Mouse (Mus musculus) lung, adult 2 months (tissue): Measurements from ENCODE around the gene Marc1. TPM values are rescaled to one million over a fixed set of nuclear protein-coding genes. Genes with fewer than 3 reads are reported as not detected.

Experiments
- DNase-seq: peaks from one replicate; pipeline ENCODE4 v3.0.0; 2022
- H3K4me1 ChIP-seq: fragments of 200-500 bp; 2 replicates; pipeline ENCODE4 v1.6.1; 2011; ENCODE audit warnings: low read length; ENCODE audit not compliant: control insufficient read depth, insufficient read depth
- H3K4me3 ChIP-seq: fragments of 200-500 bp; replicated peaks from 2 replicates; pipeline ENCODE3; 2011; ENCODE audit warnings: low read depth, mild to moderate bottlenecking, control low read depth, low read length; ENCODE audit errors: extremely low read depth
- CTCF ChIP-seq: fragments of 200-500 bp; IDR thresholded peaks from 2 replicates; pipeline ENCODE4 v1.5.1; 2011; ENCODE audit warnings: mild to moderate bottlenecking, low read length, control low read depth; ENCODE audit not compliant: insufficient read depth
- POLR2A ChIP-seq: fragments of 200-500 bp; IDR thresholded peaks from 2 replicates; pipeline ENCODE4 v1.6.1; 2011; ENCODE audit warnings: low read depth, mild to moderate bottlenecking, control low read depth, low read length, borderline replicate concordance; ENCODE audit errors: extremely low read depth
- WGBS: fragments of 180-500 bp; shearing (Covaris S2); methylation state at CpG from one replicate; pipeline ENCODE4 v1.1.7; 2018; 5-methylcytosine and 5-hydroxymethylcytosine counted together
- polyA plus RNA-seq: library from polyadenylated mRNA; depleted of rRNA; stranded (reverse); fragments of >200 nt; gene quantifications from 2 replicates; pipeline ENCODE4 v1.2.3, GENCODE M21; 2012

The Marc1 gene
- polyA plus RNA-seq, 1 experiment = 1.2 TPM

DNA sequence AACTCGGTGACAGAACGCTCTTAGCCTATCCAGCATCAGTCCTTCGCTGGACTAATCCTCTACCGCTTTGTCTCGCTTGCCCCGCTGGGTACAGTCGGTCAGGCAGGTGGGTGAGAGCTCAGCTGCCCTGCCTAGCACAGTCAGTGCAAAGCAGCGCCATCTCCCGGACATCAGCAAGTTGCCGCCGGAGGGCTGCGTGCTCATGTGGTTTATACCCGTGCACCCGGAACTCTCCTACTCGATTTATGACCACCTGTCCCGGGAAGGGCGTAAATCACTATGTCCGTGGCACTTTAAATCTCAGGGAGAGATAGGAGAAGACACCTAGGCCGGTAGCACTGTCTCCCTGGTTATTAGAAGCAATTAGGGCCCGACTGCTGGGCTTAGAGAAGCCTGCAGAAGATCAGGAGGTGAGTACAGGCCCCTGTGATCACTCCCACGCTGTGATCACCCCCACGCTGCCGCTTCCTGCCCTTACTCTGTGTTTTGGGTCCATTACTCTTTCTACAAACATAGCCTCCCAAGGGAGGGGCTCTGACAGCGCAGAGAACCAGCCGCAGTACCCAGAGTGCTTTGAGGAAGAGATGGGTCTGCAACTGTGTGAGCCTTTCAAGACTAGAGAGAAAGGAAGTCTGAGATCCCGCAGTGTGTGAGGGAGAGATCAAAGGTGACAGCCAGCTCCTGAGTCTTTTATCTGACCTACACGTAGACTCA is 17.8 kb downstream of the Marc1 start:
- Histone ChIP-seq H3K4me3 (no peak overlapping the region), H3K4me1 (no peaks in the 10 kb centered on the region)
- DNase-seq = no peak
- TF ChIP-seq CTCF (peak; percentile 45; the same call in 1 of the 2 replicates), POLR2A (no peak)
- WGBS = 24% methylated on average over 27 of the region's 27 CpGs

DNA sequence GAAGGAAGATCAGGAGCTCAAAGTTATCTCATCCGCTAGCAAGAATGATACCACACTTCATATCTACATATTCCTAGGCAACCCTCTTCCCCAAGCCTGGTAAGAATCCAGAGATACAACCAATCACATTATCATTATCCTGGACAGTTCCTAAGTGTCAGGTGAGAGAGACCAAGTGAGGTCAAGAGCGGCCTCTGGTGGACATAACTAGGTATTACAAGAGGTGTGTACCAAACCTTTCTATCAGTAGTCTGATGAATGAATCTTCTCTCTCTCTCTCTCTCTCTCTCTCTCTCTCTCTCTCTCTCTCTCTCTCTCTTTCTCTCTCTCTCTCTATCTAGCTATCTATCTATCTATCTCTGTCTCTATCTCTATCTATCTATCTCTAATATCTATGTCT is 20.0 kb downstream of the Marc1 start:
- DNase-seq = no peak
- Histone ChIP-seq H3K4me3 (no peak overlapping the region), H3K4me1 (no peaks in the 10 kb centered on the region)
- TF ChIP-seq CTCF (no peak), POLR2A (no peak)
- WGBS = 7% methylated on average over 2 of the region's 2 CpGs

DNA sequence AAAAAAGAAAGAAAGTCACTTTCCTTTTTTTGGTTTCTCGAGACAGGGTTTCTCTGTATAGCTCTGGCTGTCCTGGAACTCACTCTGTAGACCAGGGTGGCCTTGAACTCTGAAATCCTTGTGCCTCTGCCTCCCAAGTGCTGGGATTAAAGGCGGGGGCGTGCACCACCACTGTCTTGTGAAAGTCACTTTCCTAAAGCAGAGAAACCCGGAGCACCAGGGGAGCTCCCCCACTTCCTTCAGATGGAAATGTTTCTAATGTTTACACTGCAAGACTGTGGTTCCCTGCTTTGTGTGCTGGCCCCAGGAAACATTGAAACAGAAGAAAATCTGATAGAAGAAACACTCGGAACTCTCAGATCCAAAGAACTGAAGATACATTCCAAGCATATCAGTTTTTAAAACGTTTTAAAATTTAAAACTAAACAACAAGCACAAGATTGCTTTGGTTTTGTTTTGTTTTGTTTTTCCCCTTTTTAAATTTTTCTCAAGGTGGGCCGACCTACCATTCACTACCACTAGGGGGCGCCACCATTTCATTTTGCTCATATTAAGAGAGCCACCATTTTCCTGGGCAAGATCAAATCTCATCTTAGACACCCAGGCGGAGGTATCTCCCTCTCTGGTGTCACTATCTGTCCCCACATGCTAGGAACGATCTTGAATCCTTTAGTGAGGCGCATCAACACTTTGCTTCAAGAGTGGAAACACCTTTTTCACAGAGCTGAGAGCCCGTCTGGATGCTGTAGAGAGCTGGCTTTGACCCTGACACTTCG is 24.5 kb downstream of the Marc1 start:
- WGBS = 68% methylated on average over 13 of the region's 13 CpGs
- DNase-seq = no peak
- Histone ChIP-seq H3K4me1 (no peaks in the 10 kb centered on the region; the same call in 1 of the 2 replicates), H3K4me3 (no peak overlapping the region)
- no peak for TF ChIP-seq CTCF
- TF ChIP-seq POLR2A = no peak

DNA sequence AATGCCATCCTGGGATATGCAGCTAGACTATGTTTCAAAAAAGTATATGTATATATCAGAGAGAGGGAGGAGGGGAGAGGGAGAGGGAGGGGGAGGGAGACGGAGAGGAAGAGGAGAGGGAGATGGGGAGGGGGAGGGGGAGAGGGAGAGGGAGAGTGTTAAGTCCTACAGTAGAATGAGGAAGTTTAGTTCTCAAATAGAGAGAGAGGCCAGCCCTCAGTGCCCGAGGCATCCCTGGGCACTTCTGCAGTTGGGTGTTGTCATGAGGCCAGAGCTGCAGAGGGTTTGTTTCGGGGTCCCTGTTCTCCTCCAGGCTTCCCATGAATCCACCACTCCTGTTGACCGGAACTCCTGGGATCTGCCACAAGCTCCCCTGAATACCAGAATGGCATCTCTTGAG is 27.5 kb downstream of the Marc1 start:
- DNase-seq = no peak
- Histone ChIP-seq H3K4me1 (no peaks in the 10 kb centered on the region; the same call in 1 of the 2 replicates), H3K4me3 (no peak overlapping the region)
- WGBS = 73% methylated on average over 4 of the region's 4 CpGs
- TF ChIP-seq CTCF = no peak
- TF ChIP-seq POLR2A = no peak

DNA sequence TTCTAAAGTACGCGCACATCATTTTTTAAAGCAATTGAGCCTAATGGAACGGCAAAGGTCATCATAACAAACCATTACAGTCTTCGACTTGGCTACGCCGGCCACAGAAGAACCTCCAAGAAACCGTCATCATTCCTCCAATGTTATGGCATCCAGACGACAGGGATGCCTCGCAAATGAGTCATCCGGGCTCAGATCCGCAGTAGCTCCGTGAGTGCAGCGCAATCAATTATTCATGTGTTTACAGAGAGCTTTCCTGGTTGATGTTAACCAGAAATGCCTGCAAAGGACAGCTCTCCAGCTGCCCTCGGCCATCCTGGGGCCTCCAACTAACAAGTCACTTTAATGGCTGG is 29.0 kb downstream of the Marc1 start:
- TF ChIP-seq POLR2A (no peak), CTCF (no peak)
- Histone ChIP-seq H3K4me1 (no peaks in the 10 kb centered on the region; the same call in 1 of the 2 replicates), H3K4me3 (no peak overlapping the region)
- DNase-seq = no peak
- WGBS = 34% methylated on average over 14 of the region's 14 CpGs

DNA sequence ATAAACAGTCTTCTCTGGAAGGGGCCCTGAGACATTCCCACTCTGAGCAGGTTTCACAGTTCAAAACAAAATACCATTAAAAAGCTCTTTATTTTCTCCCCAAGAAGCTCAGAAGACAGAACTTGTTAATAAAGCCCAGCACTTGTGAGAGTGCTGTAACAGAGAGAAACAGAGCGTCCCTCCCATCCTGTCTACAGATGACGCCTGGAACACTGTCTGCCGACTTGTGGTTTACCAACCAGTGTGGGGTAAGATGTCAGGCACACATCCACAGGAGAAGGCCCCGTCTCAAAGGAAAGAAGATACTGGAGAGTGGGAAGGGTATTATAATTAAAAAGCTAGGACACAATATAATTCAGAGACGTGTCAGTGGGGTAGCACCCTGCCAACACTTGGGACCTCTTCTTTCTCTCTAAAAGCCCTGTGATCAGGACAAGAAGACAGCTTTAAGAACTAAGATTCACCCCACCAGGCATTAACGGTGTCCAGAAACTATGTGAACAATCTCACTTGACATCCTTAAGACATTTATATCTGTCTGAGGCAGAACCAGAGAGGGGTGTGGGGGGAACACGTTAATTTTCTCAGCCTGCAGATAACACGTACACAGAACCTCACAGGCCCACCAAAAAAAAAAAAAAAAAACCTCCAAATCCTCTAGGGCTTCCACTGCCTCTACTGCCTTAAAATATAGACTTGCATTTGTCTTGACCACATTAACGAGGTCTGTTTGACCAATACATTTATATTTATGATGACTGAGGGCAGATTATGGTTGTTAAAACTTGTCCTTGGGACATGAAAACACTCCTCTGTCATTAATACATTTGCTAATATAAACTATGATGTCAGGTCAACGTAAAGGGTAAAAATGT is 29.6 kb downstream of the Marc1 start:
- H3K4me3 ChIP-seq = no peak overlapping the region
- TF ChIP-seq POLR2A (no peak), CTCF (no peak)
- no peaks in the 10 kb centered on the region; the same call in 1 of the 2 replicates for H3K4me1 ChIP-seq
- DNase-seq = no peak
- WGBS = 54% methylated on average over 10 of the region's 10 CpGs

DNA sequence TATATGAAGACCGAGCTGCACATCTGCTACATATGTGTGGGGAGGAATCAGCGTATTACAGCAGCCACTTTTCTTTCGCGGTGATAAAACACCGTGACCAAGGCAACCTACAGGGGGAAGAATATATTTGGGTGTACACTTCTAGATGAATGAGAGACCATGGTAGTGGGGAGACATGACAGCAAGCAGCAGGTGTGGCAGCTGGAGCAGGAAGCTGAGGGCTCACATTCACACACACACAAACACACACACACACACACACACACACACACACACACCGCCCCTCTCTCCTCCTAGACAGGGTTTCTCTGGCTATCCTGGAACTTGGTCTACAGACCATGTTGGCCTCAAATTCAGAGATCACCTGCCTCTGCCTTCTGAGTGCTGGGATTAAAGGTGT is 33.0 kb downstream of the Marc1 start:
- H3K4me3 ChIP-seq = no peak overlapping the region
- 91% methylated on average over 6 of the region's 6 CpGs for WGBS
- no peaks in the 10 kb centered on the region; the same call in 1 of the 2 replicates for H3K4me1 ChIP-seq
- DNase-seq = no peak
- TF ChIP-seq POLR2A = no peak
- no peak for TF ChIP-seq CTCF

DNA sequence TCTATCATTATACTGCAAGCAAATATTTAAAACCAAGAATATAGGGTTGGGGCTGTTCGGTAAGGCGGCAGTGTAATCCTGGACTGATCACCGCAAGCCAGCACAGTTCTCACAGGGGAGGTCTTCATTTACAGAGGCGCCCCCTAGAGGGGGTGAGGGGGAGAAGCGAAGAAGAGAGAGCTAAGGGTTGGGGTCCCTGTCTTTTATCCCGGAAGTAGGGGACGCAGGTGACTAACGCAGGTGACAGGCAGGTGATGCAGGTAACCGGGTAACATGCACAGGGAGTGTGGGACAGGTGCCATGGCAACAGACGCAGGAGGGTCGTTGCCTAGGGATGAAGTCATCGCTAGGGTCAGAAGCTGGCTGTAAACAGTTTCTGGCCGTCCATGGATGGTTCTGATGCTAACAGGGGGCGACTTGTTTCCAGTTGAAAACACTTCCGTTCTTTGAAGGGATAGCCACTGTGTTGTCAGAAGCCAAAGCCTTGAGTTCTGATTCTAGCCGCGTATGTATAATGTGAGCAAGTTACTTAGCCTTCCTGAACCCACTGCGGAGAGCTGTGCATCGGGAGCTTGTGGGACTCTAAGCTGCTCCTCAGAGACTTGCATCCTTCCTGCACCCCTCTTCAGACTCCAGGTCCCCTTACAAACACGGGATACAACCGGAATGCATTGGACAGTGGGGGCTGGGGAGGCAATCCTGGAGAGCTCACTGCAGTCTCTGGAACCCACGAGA is 33.9 kb downstream of the Marc1 start:
- Histone ChIP-seq H3K4me1 (no peaks in the 10 kb centered on the region), H3K4me3 (no peak overlapping the region)
- TF ChIP-seq POLR2A = no peak
- no peak for TF ChIP-seq CTCF
- no peak for DNase-seq
- WGBS = 36% methylated on average over 22 of the region's 22 CpGs

DNA sequence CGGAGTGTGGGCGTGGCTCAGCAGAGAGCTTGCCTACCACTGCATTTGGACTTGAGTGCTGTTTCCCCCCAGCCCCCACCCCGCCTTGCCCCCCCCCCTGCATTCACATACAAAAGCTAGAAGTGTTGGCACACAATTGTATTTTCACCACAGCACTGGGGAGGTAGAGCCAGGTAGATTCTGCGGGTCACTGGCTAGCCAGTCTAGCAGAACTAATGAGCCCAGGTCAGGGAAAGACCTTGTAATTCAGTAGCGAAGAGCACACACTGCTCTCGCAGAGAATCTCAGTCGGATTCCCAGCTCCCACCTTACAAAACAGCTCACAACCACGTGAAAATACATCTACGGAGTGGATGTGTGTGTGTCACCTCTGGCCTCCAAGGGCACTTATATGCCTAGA is 35.8 kb downstream of the Marc1 start:
- no peaks in the 10 kb centered on the region for H3K4me1 ChIP-seq
- TF ChIP-seq CTCF (no peak), POLR2A (no peak)
- 75% methylated on average over 9 of the region's 9 CpGs for WGBS
- DNase-seq = no peak
- no peak overlapping the region for H3K4me3 ChIP-seq
